Mouse (Mus musculus): ENCODE data around the gene 9630041A04Rik. TPM values are rescaled to one million over a fixed set of nuclear protein-coding genes. Genes with fewer than 3 reads are reported as not detected.

The 9630041A04Rik gene
- total and polyA plus RNA-seq, 3 experiments: not detected

- DNase-seq (ENCODE audit: extremely low read depth): no peak
- in situ Hi-C loops (cut with MboI; ENCODE audit: low pct_ligation_motif_present, low pct_unique_long_range_greater_than_20kb, low sequenced_read_pairs) (no loop called here), dilution Hi-C loops (cut with MboI; ENCODE audit: extremely low pct_ligation_motif_present, extremely low pct_unique_long_range_greater_than_20kb, low sequenced_read_pairs) (no loop called here)
- Histone ChIP-seq H3K9ac (ENCODE audit: insufficient read depth, low read depth) (no peak overlapping the region), H3K27ac (ENCODE audit: insufficient read depth, low read depth) (no peak overlapping the region), H3K4me2 (ENCODE audit: insufficient read depth, low read depth, poor library complexity, severe bottlenecking) (no peak overlapping the region), H3K27me3 (replicated peaks) (no peaks in the 10 kb centered on the region), H3K9me3 (replicated peaks; ENCODE audit: low read length) (peaks cover 86% of the 10 kb centered on the region), H3K36me3 (replicated peaks in 1 of 2; ENCODE audit: control insufficient read depth in 1 of 2, insufficient read depth in 1 of 2, low read length in 1 of 2) (no peaks in the 10 kb centered on the region), H3K4me1 (ENCODE audit: control insufficient read depth in 1 of 2, insufficient read depth in 2 of 2) (no peaks in the 10 kb centered on the region), H3K4me3 (replicated peaks in 1 of 3; ENCODE audit: low read depth in 2 of 3, low read length in 2 of 3, poor library complexity in 1 of 3) (no peak overlapping the region), H3K79me2 (replicated peaks; ENCODE audit: control insufficient read depth, extremely low read depth, insufficient read depth, poor library complexity, severe bottlenecking) (no peaks in the 10 kb centered on the region)
- TF ChIP-seq ZKSCAN1 (IDR thresholded peaks at IDR 0.05; ENCODE audit: borderline replicate concordance, low read depth, low read length) (no peak), CTCF (conservative IDR thresholded peaks at IDR 0.05 in 1 of 2, IDR thresholded peaks at IDR 0.05 in 1 of 2; ENCODE audit: low read depth in 2 of 2, low read length in 2 of 2) (no peak), GABPA (IDR thresholded peaks at IDR 0.05; ENCODE audit: insufficient replicate concordance, low read depth, low read length) (no peak), NELFE (IDR thresholded peaks at IDR 0.05; ENCODE audit: low read depth, low read length) (no peak), BHLHE40 (IDR thresholded peaks at IDR 0.05; ENCODE audit: low read depth, low read length) (no peak), ZC3H11A (IDR thresholded peaks at IDR 0.05; ENCODE audit: low read depth, low read length) (no peak), MYC (IDR thresholded peaks at IDR 0.05; ENCODE audit: low read depth, low read length) (no peak), MXI1 (IDR thresholded peaks at IDR 0.05; ENCODE audit: low read depth, low read length) (no peak), EP300 (IDR thresholded peaks at IDR 0.05; ENCODE audit: low read length) (no peak), SIN3A (IDR thresholded peaks at IDR 0.05; ENCODE audit: low read length) (no peak)
Measured at GRCm38 (mm10) chr9:101982378-101982777, 120.7 kb downstream of the 9630041A04Rik start.

- Histone ChIP-seq H3K4me2 (ENCODE audit: insufficient read depth, low read depth, poor library complexity, severe bottlenecking) (no peak overlapping the region), H3K4me3 (replicated peaks in 1 of 3; ENCODE audit: low read depth in 2 of 3, low read length in 2 of 3, poor library complexity in 1 of 3) (no peak overlapping the region)
- in situ Hi-C loops (cut with MboI; ENCODE audit: low pct_ligation_motif_present, low pct_unique_long_range_greater_than_20kb, low sequenced_read_pairs): no loop called here
Measured at GRCm38 (mm10) chr9:101986910-101987309, 125.3 kb downstream of the 9630041A04Rik start.

GRCm38 (mm10) chr9:101990032-101990431 is 128.4 kb downstream of the 9630041A04Rik start:
- H3K36me3 ChIP-seq (replicated peaks in 1 of 2; ENCODE audit: control insufficient read depth in 1 of 2, insufficient read depth in 1 of 2, low read length in 1 of 2): no peaks in the 10 kb centered on the region
- no peaks in the 10 kb centered on the region for H3K27me3 ChIP-seq (replicated peaks)
- H3K9me3 ChIP-seq (replicated peaks; ENCODE audit: low read length): peaks cover 94% of the 10 kb centered on the region
- in situ Hi-C loops (cut with MboI; ENCODE audit: low pct_ligation_motif_present, low pct_unique_long_range_greater_than_20kb, low sequenced_read_pairs) (no loop called here), dilution Hi-C loops (cut with MboI; ENCODE audit: extremely low pct_ligation_motif_present, extremely low pct_unique_long_range_greater_than_20kb, low sequenced_read_pairs) (no loop called here)
- no peak overlapping the region for H3K9ac ChIP-seq (ENCODE audit: insufficient read depth, low read depth)
- no peaks in the 10 kb centered on the region for H3K79me2 ChIP-seq (replicated peaks; ENCODE audit: control insufficient read depth, extremely low read depth, insufficient read depth, poor library complexity, severe bottlenecking)
- no peaks in the 10 kb centered on the region for H3K4me1 ChIP-seq (ENCODE audit: control insufficient read depth in 1 of 2, insufficient read depth in 2 of 2)
- no peak overlapping the region for H3K4me2 ChIP-seq (ENCODE audit: insufficient read depth, low read depth, poor library complexity, severe bottlenecking)
- no peak for DNase-seq (ENCODE audit: extremely low read depth)
- H3K4me3 ChIP-seq (replicated peaks in 1 of 3; ENCODE audit: low read depth in 2 of 3, low read length in 2 of 3, poor library complexity in 1 of 3): no peak overlapping the region
- TF ChIP-seq ZKSCAN1 (IDR thresholded peaks at IDR 0.05; ENCODE audit: borderline replicate concordance, low read depth, low read length): no peak
- TF ChIP-seq E2F4 (IDR thresholded peaks at IDR 0.05; ENCODE audit: insufficient replicate concordance, low read depth, low read length): no peak
- no peak for TF ChIP-seq KAT2A (IDR thresholded peaks at IDR 0.05; ENCODE audit: insufficient replicate concordance, low read length)
- no peak for TF ChIP-seq IRF4 (IDR thresholded peaks at IDR 0.05; ENCODE audit: low read depth, low read length)
- no peak for TF ChIP-seq SIN3A (IDR thresholded peaks at IDR 0.05; ENCODE audit: low read length)
- TF ChIP-seq MYC (IDR thresholded peaks at IDR 0.05; ENCODE audit: low read depth, low read length): no peak
- TF ChIP-seq CHD1 (IDR thresholded peaks at IDR 0.05; ENCODE audit: low read depth, low read length): no peak
- TF ChIP-seq POLR2A (IDR thresholded peaks at IDR 0.05; ENCODE audit: low read depth, low read length): no peak
- H3K27ac ChIP-seq (ENCODE audit: insufficient read depth, low read depth): no peak overlapping the region

More at GRCm38 (mm10) chr9:101986910-101987309, 125.3 kb downstream of the 9630041A04Rik start:
- no peak overlapping the region for H3K27ac ChIP-seq (ENCODE audit: insufficient read depth, low read depth)
- no peaks in the 10 kb centered on the region for H3K27me3 ChIP-seq (replicated peaks)
- peaks cover 89% of the 10 kb centered on the region for H3K9me3 ChIP-seq (replicated peaks; ENCODE audit: low read length)
- no peak overlapping the region for H3K9ac ChIP-seq (ENCODE audit: insufficient read depth, low read depth)
- no peak for DNase-seq (ENCODE audit: extremely low read depth)
- no peaks in the 10 kb centered on the region for H3K79me2 ChIP-seq (replicated peaks; ENCODE audit: control insufficient read depth, extremely low read depth, insufficient read depth, poor library complexity, severe bottlenecking)
- dilution Hi-C loops (cut with MboI; ENCODE audit: extremely low pct_ligation_motif_present, extremely low pct_unique_long_range_greater_than_20kb, low sequenced_read_pairs): no loop called here
- no peaks in the 10 kb centered on the region for H3K36me3 ChIP-seq (replicated peaks in 1 of 2; ENCODE audit: control insufficient read depth in 1 of 2, insufficient read depth in 1 of 2, low read length in 1 of 2)
- no peak for TF ChIP-seq ZKSCAN1 (IDR thresholded peaks at IDR 0.05; ENCODE audit: borderline replicate concordance, low read depth, low read length)
- TF ChIP-seq MAX (IDR thresholded peaks at IDR 0.05; ENCODE audit: low read length): no peak
- no peak for TF ChIP-seq MYC (IDR thresholded peaks at IDR 0.05; ENCODE audit: low read depth, low read length)
- no peak for TF ChIP-seq TBP (conservative IDR thresholded peaks at IDR 0.05; ENCODE audit: low read depth, low read length)
- no peak for TF ChIP-seq MXI1 (IDR thresholded peaks at IDR 0.05; ENCODE audit: low read depth, low read length)
- no peak for TF ChIP-seq BHLHE40 (IDR thresholded peaks at IDR 0.05; ENCODE audit: low read depth, low read length)
- no peak for TF ChIP-seq CHD2 (IDR thresholded peaks at IDR 0.05; ENCODE audit: low read length)
- no peak for TF ChIP-seq CTCF (conservative IDR thresholded peaks at IDR 0.05 in 1 of 2, IDR thresholded peaks at IDR 0.05 in 1 of 2; ENCODE audit: low read depth in 2 of 2, low read length in 2 of 2)
- TF ChIP-seq JUND (conservative IDR thresholded peaks at IDR 0.05; ENCODE audit: low read depth, low read length): no peak
- H3K4me1 ChIP-seq (ENCODE audit: control insufficient read depth in 1 of 2, insufficient read depth in 2 of 2): no peaks in the 10 kb centered on the region
